Mouse (Mus musculus): Measurements from ENCODE around the gene Socs7. TPM values are rescaled to one million over a fixed set of nuclear protein-coding genes. Genes with fewer than 3 reads are reported as not detected.
"Not testable (repeated sequence)": the region's sequence is repeated elsewhere in the genome, so short reads cannot be mapped to it uniquely, and the experiment has no call there.

The Socs7 gene
- polyA plus RNA-seq, 1 experiment = 10.0 TPM

- H3K27ac ChIP-seq (ENCODE audit: insufficient read depth, low read length) = not testable (repeated sequence)
- peak; percentile 72; the same call in 1 of the 2 replicates for TF ChIP-seq CTCF (IDR thresholded peaks at IDR 0.05; ENCODE audit: borderline replicate concordance, insufficient read depth, low read length)
Observed at GRCm38 (mm10) chr11:97357663-97358062, 4.7 kb upstream of the Socs7 start.

DNA sequence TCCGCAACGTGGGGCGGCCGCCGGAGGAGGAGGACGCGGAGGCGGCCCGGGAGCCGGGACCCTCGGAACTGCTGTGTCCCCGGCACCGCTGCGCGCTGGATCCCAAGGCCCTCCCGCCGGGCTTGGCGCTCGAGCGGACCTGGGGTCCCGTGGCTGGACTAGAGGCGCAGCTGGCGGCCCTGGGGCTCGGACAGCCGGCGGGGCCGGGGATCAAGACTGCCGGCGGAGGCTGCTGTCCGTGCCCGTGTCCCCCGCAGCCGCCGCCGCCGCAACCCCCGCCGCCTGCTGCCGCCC lies 245 bp downstream of the Socs7 start:
- Histone ChIP-seq H3K4me1 (ENCODE audit: control insufficient read depth, insufficient read depth, low read length) (peaks cover 8% of the 10 kb centered on the region), H3K27ac (ENCODE audit: insufficient read depth, low read length) (0 out of 2 replicates have a peak overlapping the region, but pooled peaks have one; percentile 2), H3K4me3 (ENCODE audit: insufficient read depth, low read length) (peak overlapping the region; percentile 93)
- TF ChIP-seq POLR2A (IDR thresholded peaks at IDR 0.05; ENCODE audit: low read depth, low read length) (no peak), CTCF (IDR thresholded peaks at IDR 0.05; ENCODE audit: borderline replicate concordance, insufficient read depth, low read length) (no peak)

More at GRCm38 (mm10) chr11:97357663-97358062, 4.7 kb upstream of the Socs7 start:
- not testable (repeated sequence) for H3K4me3 ChIP-seq (ENCODE audit: insufficient read depth, low read length); H3K4me1 ChIP-seq (ENCODE audit: control insufficient read depth, insufficient read depth, low read length)

DNA sequence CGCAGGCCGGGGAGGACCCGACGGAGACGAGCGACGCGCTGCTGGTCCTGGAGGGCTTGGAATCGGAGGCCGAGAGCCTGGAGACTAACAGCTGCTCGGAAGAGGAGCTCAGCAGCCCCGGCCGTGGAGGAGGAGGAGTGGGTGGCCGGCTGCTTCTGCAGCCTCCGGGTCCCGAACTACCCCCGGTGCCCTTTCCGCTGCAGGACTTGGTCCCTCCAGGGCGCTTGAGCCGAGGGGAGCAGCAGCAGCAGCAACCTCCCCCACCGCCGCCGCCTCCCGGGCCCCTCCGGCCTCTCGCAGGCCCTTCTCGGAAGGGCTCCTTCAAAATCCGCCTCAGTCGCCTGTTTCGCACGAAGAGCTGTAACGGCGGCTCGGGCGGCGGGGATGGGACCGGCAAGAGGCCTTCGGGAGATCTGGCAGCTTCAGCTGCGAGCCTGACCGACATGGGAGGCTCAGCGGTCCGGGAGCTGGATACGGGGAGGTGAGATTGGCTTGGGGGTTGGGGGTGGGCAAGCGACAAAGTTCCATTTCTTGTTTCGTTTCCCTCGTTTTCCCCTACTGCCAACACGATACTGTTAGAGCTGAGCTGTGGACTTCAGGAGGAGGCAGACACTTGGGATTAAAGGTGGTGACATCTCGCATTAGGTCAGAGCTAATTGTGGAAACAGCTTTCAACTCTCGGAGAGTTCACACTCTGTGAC lies 742 bp downstream of the Socs7 start:
- TF ChIP-seq POLR2A (IDR thresholded peaks at IDR 0.05; ENCODE audit: low read depth, low read length) (no peak), CTCF (IDR thresholded peaks at IDR 0.05; ENCODE audit: borderline replicate concordance, insufficient read depth, low read length) (no peak)
- 0 out of 2 replicates have a peak overlapping the region, but pooled peaks have one; percentile 2 for H3K27ac ChIP-seq (ENCODE audit: insufficient read depth, low read length)
- peak overlapping the region; percentile 93 for H3K4me3 ChIP-seq (ENCODE audit: insufficient read depth, low read length)
- H3K4me1 ChIP-seq (ENCODE audit: control insufficient read depth, insufficient read depth, low read length) = peaks cover 8% of the 10 kb centered on the region

GRCm38 (mm10) chr11:97363644-97363995 lies 1.3 kb downstream of the Socs7 start:
- no peak overlapping the region for H3K27ac ChIP-seq (ENCODE audit: insufficient read depth, low read length)

GRCm38 (mm10) chr11:97365556-97365955 lies 3.2 kb downstream of the Socs7 start:
- Histone ChIP-seq H3K27ac (ENCODE audit: insufficient read depth, low read length) (no peak overlapping the region), H3K4me3 (ENCODE audit: insufficient read depth, low read length) (no peak overlapping the region), H3K4me1 (ENCODE audit: control insufficient read depth, insufficient read depth, low read length) (peaks cover 8% of the 10 kb centered on the region)
- no peak for TF ChIP-seq POLR2A (IDR thresholded peaks at IDR 0.05; ENCODE audit: low read depth, low read length)
- no peak for TF ChIP-seq CTCF (IDR thresholded peaks at IDR 0.05; ENCODE audit: borderline replicate concordance, insufficient read depth, low read length)

More at GRCm38 (mm10) chr11:97363644-97363995, 1.3 kb downstream of the Socs7 start:
- TF ChIP-seq POLR2A (IDR thresholded peaks at IDR 0.05; ENCODE audit: low read depth, low read length) (no peak), CTCF (IDR thresholded peaks at IDR 0.05; ENCODE audit: borderline replicate concordance, insufficient read depth, low read length) (no peak)
- peaks cover 8% of the 10 kb centered on the region for H3K4me1 ChIP-seq (ENCODE audit: control insufficient read depth, insufficient read depth, low read length)
- peak overlapping the region; percentile 93 for H3K4me3 ChIP-seq (ENCODE audit: insufficient read depth, low read length)

DNA sequence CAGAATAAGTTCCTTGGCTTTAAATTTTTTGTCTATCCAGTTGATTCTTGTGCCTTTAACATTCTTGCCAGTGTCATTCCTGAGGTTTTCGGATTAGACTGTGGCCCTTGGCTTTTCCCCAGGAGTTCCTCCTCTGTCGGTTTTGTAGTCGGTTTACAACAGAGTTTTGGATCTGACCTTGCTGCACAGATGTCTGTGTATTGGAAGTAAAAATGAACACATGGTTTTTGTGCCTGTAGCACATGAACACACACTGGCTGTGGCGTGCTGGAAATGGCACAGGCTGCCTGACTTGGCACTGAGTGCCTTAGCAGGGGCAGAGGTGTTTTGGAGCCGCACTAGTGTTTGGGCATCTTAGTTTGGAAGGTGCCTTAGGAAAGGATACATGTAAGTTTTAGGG lies 6.2 kb downstream of the Socs7 start:
- Histone ChIP-seq H3K4me3 (ENCODE audit: insufficient read depth, low read length) (no peak overlapping the region), H3K4me1 (ENCODE audit: control insufficient read depth, insufficient read depth, low read length) (peaks cover 6% of the 10 kb centered on the region), H3K27ac (ENCODE audit: insufficient read depth, low read length) (no peak overlapping the region)
- no peak for TF ChIP-seq CTCF (IDR thresholded peaks at IDR 0.05; ENCODE audit: borderline replicate concordance, insufficient read depth, low read length)
- no peak for TF ChIP-seq POLR2A (IDR thresholded peaks at IDR 0.05; ENCODE audit: low read depth, low read length)

- no peaks in the 10 kb centered on the region; the same call in 1 of the 2 replicates for H3K4me1 ChIP-seq (ENCODE audit: control insufficient read depth, insufficient read depth, low read length)
- no peak overlapping the region for H3K27ac ChIP-seq (ENCODE audit: insufficient read depth, low read length)
- no peak for TF ChIP-seq POLR2A (IDR thresholded peaks at IDR 0.05; ENCODE audit: low read depth, low read length)
- TF ChIP-seq CTCF (IDR thresholded peaks at IDR 0.05; ENCODE audit: borderline replicate concordance, insufficient read depth, low read length) = no peak
- no peak overlapping the region for H3K4me3 ChIP-seq (ENCODE audit: insufficient read depth, low read length)
Observed at GRCm38 (mm10) chr11:97370329-97371091, 8.2 kb downstream of the Socs7 start.

GRCm38 (mm10) chr11:97372159-97372864 lies 10.0 kb downstream of the Socs7 start:
- no peak for TF ChIP-seq POLR2A (IDR thresholded peaks at IDR 0.05; ENCODE audit: low read depth, low read length)
- no peak for TF ChIP-seq CTCF (IDR thresholded peaks at IDR 0.05; ENCODE audit: borderline replicate concordance, insufficient read depth, low read length)
- Histone ChIP-seq H3K4me3 (ENCODE audit: insufficient read depth, low read length) (no peak overlapping the region), H3K4me1 (ENCODE audit: control insufficient read depth, insufficient read depth, low read length) (no peaks in the 10 kb centered on the region; the same call in 1 of the 2 replicates), H3K27ac (ENCODE audit: insufficient read depth, low read length) (no peak overlapping the region)

- no peak overlapping the region for H3K4me3 ChIP-seq (ENCODE audit: insufficient read depth, low read length)
- H3K27ac ChIP-seq (ENCODE audit: insufficient read depth, low read length) = no peak overlapping the region
- no peak for TF ChIP-seq CTCF (IDR thresholded peaks at IDR 0.05; ENCODE audit: borderline replicate concordance, insufficient read depth, low read length)
- no peaks in the 10 kb centered on the region; the same call in 1 of the 2 replicates for H3K4me1 ChIP-seq (ENCODE audit: control insufficient read depth, insufficient read depth, low read length)
Observed at GRCm38 (mm10) chr11:97373402-97373801, 11.1 kb downstream of the Socs7 start.
